Mouse (Mus musculus): ENCODE measurements around the gene Vmn2r11. TPM values are rescaled to one million over a fixed set of nuclear protein-coding genes. Genes with fewer than 3 reads are reported as not detected.
"Not testable (repeated sequence)": the region's sequence is repeated elsewhere in the genome, so short reads cannot be mapped to it uniquely, and the experiment has no call there.

Gene Vmn2r11
- polyA plus RNA-seq (2015; fragmentation: Nextera tagmentation; extraction: Ambion mirVana), result not detected in 2 replicates

DNA sequence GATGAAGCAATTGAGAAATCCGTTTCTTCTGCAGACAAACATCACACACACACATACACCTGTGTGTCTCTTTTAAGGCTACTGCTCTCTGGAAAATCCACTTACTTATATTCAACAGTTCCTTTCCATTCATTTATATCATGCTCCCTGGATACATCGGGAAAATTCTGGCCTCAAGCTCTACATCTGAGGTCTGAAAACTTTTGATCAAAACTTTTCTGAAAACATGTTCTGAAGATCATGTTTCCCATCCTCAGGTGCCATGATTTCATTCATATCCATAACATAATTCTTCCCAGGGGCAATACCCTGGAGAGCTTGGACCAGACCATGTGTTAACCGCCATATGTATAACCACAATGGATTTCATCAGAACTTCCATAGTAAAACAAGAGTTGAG lies at the start of gene Vmn2r11:
TSS of gene Vmn2r11 (minus strand) at position 101 of the 400 bp plus-strand sequence.
- not testable (repeated sequence) for H3K4me3 ChIP-seq (ENCODE audit: low read length); H3K4me1 ChIP-seq (ENCODE audit: control insufficient read depth, insufficient read depth, low read length); H3K4me2 ChIP-seq (ENCODE audit: low read depth, low read length); H3K9ac ChIP-seq (ENCODE audit: low read length); H3K27me3 ChIP-seq (ENCODE audit: control insufficient read depth, insufficient read depth, low read length); H3K27ac ChIP-seq (ENCODE audit: low read length); H3K9me3 ChIP-seq (replicated peaks; ENCODE audit: control insufficient read depth, low read length); H3K36me3 ChIP-seq (ENCODE audit: control insufficient read depth, insufficient read depth); ATAC-seq (replicated peaks; ENCODE audit: extremely low read depth, insufficient read depth, low FRiP score)
- 72% methylated on average over 3 of the region's 3 CpGs for WGBS

GRCm38 (mm10) chr5:109097850-109098249 lies 38.5 kb upstream of the Vmn2r11 start, which contains the start of gene Vmn2r12:
TSS of gene Vmn2r12 (minus strand) at chr5:109097950.
- H3K4me3 ChIP-seq (ENCODE audit: low read length); H3K4me1 ChIP-seq (ENCODE audit: control insufficient read depth, insufficient read depth, low read length); H3K27me3 ChIP-seq (ENCODE audit: control insufficient read depth, insufficient read depth, low read length); ATAC-seq (replicated peaks; ENCODE audit: extremely low read depth, insufficient read depth, low FRiP score); H3K9ac ChIP-seq (ENCODE audit: low read length); H3K4me2 ChIP-seq (ENCODE audit: low read depth, low read length); H3K27ac ChIP-seq (ENCODE audit: low read length); H3K9me3 ChIP-seq (replicated peaks; ENCODE audit: control insufficient read depth, low read length); H3K36me3 ChIP-seq (ENCODE audit: control insufficient read depth, insufficient read depth): not testable (repeated sequence)
- WGBS, result 78% methylated on average over 5 of the region's 5 CpGs

- ATAC-seq (replicated peaks; ENCODE audit: extremely low read depth, insufficient read depth, low FRiP score); H3K4me1 ChIP-seq (ENCODE audit: control insufficient read depth, insufficient read depth, low read length); H3K9me3 ChIP-seq (replicated peaks; ENCODE audit: control insufficient read depth, low read length); H3K9ac ChIP-seq (ENCODE audit: low read length); H3K27me3 ChIP-seq (ENCODE audit: control insufficient read depth, insufficient read depth, low read length); H3K4me3 ChIP-seq (ENCODE audit: low read length); H3K27ac ChIP-seq (ENCODE audit: low read length); H3K4me2 ChIP-seq (ENCODE audit: low read depth, low read length); H3K36me3 ChIP-seq (ENCODE audit: control insufficient read depth, insufficient read depth): not testable (repeated sequence)
- 71% methylated on average over 3 of the region's 3 CpGs for WGBS
Measured at GRCm38 (mm10) chr5:109096482-109096881, 37.1 kb upstream of the Vmn2r11 start.

DNA sequence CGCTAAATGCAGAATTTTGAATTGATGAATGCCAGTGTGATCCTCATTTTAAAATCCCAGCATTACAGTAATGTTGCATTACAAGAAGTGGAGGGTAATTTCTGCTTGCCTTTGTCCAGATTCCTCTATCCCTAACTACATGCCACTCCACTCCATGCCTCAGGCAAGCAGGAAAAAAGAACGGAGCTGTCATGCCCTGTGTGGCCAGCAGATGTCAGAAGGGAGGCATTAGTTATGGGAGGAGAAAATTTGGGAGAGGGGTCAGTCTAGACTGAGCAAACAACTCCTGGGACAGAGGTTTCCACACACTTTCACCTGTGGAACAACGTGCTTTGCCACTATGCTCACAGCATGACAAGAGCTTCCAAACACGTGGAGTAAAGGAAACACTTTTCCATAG lies 12.6 kb upstream of the Vmn2r11 start:
- not testable (repeated sequence) for ATAC-seq (replicated peaks; ENCODE audit: extremely low read depth, insufficient read depth, low FRiP score); H3K4me1 ChIP-seq (ENCODE audit: control insufficient read depth, insufficient read depth, low read length); H3K27ac ChIP-seq (ENCODE audit: low read length); H3K4me2 ChIP-seq (ENCODE audit: low read depth, low read length); H3K9ac ChIP-seq (ENCODE audit: low read length); H3K36me3 ChIP-seq (ENCODE audit: control insufficient read depth, insufficient read depth); H3K9me3 ChIP-seq (replicated peaks; ENCODE audit: control insufficient read depth, low read length); H3K4me3 ChIP-seq (ENCODE audit: low read length); H3K27me3 ChIP-seq (ENCODE audit: control insufficient read depth, insufficient read depth, low read length)
- WGBS, result 41% methylated on average over 4 of the region's 4 CpGs

- ATAC-seq (replicated peaks; ENCODE audit: extremely low read depth, insufficient read depth, low FRiP score), result no peak
- H3K4me3 ChIP-seq (ENCODE audit: low read length), result no peak overlapping the region
Measured at GRCm38 (mm10) chr5:109055286-109055685, 4.1 kb downstream of the Vmn2r11 start.

GRCm38 (mm10) chr5:109032591-109032990 lies 26.8 kb downstream of the Vmn2r11 start:
- ATAC-seq (replicated peaks; ENCODE audit: extremely low read depth, insufficient read depth, low FRiP score), result no peak
- Histone ChIP-seq H3K9ac (ENCODE audit: low read length) (no peak overlapping the region), H3K4me3 (ENCODE audit: low read length) (no peak overlapping the region), H3K27ac (ENCODE audit: low read length) (no peak overlapping the region), H3K9me3 (replicated peaks; ENCODE audit: control insufficient read depth, low read length) (no peaks in the 10 kb centered on the region), H3K4me2 (ENCODE audit: low read depth, low read length) (no peak overlapping the region), H3K27me3 (ENCODE audit: control insufficient read depth, insufficient read depth, low read length) (no peaks in the 10 kb centered on the region), H3K36me3 (ENCODE audit: control insufficient read depth, insufficient read depth) (no peaks in the 10 kb centered on the region), H3K4me1 (ENCODE audit: control insufficient read depth, insufficient read depth, low read length) (no peaks in the 10 kb centered on the region)

More at GRCm38 (mm10) chr5:109055286-109055685, 4.1 kb downstream of the Vmn2r11 start:
- Histone ChIP-seq H3K27me3 (ENCODE audit: control insufficient read depth, insufficient read depth, low read length) (no peaks in the 10 kb centered on the region), H3K9me3 (replicated peaks; ENCODE audit: control insufficient read depth, low read length) (no peaks in the 10 kb centered on the region), H3K4me1 (ENCODE audit: control insufficient read depth, insufficient read depth, low read length) (no peaks in the 10 kb centered on the region), H3K27ac (ENCODE audit: low read length) (no peak overlapping the region), H3K36me3 (ENCODE audit: control insufficient read depth, insufficient read depth) (no peaks in the 10 kb centered on the region), H3K4me2 (ENCODE audit: low read depth, low read length) (no peak overlapping the region), H3K9ac (ENCODE audit: low read length) (no peak overlapping the region)
- WGBS, result 48% methylated on average over 1 of the region's 1 CpGs

- H3K9me3 ChIP-seq (replicated peaks; ENCODE audit: control insufficient read depth, low read length); ATAC-seq (replicated peaks; ENCODE audit: extremely low read depth, insufficient read depth, low FRiP score); H3K9ac ChIP-seq (ENCODE audit: low read length): not testable (repeated sequence)
Measured at GRCm38 (mm10) chr5:109006427-109006826, 52.9 kb downstream of the Vmn2r11 start, which contains the start of gene Vmn2r10. TSS of gene Vmn2r10 (minus strand) at chr5:109006527.

More at GRCm38 (mm10) chr5:109006427-109006826, 52.9 kb downstream of the Vmn2r11 start, which contains the start of gene Vmn2r10:
- H3K4me3 ChIP-seq (ENCODE audit: low read length); H3K4me2 ChIP-seq (ENCODE audit: low read depth, low read length); H3K27ac ChIP-seq (ENCODE audit: low read length); H3K27me3 ChIP-seq (ENCODE audit: control insufficient read depth, insufficient read depth, low read length); H3K36me3 ChIP-seq (ENCODE audit: control insufficient read depth, insufficient read depth); H3K4me1 ChIP-seq (ENCODE audit: control insufficient read depth, insufficient read depth, low read length): not testable (repeated sequence)

Other genes starting within 250 kb of the Vmn2r11 start
- not detected in 2 replicates for gene Vmn2r9, start 207.0 kb downstream of the Vmn2r11 start, polyA plus RNA-seq (2015; fragmentation: Nextera tagmentation; extraction: Ambion mirVana)
- gene Vmn2r10, start 53.0 kb downstream of the Vmn2r11 start, polyA plus RNA-seq (2015; fragmentation: Nextera tagmentation; extraction: Ambion mirVana), result not detected in 2 replicates
- not detected in 2 replicates for gene Vmn2r12, start 38.4 kb upstream of the Vmn2r11 start, polyA plus RNA-seq (2015; fragmentation: Nextera tagmentation; extraction: Ambion mirVana)
- gene Vmn2r13, start 132.6 kb upstream of the Vmn2r11 start, polyA plus RNA-seq (2015; fragmentation: Nextera tagmentation; extraction: Ambion mirVana), result not detected in 2 replicates
- not detected in 2 replicates for gene Vmn2r14, start 165.1 kb upstream of the Vmn2r11 start, polyA plus RNA-seq (2015; fragmentation: Nextera tagmentation; extraction: Ambion mirVana)
- gene Vmn2r15, start 238.1 kb upstream of the Vmn2r11 start, polyA plus RNA-seq (2015; fragmentation: Nextera tagmentation; extraction: Ambion mirVana), result not detected in 2 replicates